Mouse (Mus musculus): ENCODE measurements around the gene Igsf23. TPM values are rescaled to one million over a fixed set of nuclear protein-coding genes. Genes with fewer than 3 reads are reported as not detected.
"Not testable (repeated sequence)": the region's sequence is repeated elsewhere in the genome, so short reads cannot be mapped to it uniquely, and the experiment has no call there.

Igsf23 gene
- polyA plus RNA-seq, 1 experiment from 2014 or later, result 1.0 TPM

- Histone ChIP-seq H3K9ac (no peak overlapping the region), H3K4me3 (no peak overlapping the region), H3K4me1 (replicated peaks) (peaks cover 54% of the 10 kb centered on the region), H3K4me2 (no peak overlapping the region; the same call in 1 of the 2 replicates), H3K36me3 (no peaks in the 10 kb centered on the region), H3K9me3 (replicated peaks) (no peaks in the 10 kb centered on the region), H3K27ac (ENCODE audit: poor library complexity, severe bottlenecking) (peak overlapping the region; percentile 63), H3K27me3 (replicated peaks) (0 out of 2 replicates have a peak, but pooled peaks cover 5% of the 10 kb centered on the region)
- ATAC-seq (ENCODE audit: insufficient number of reproducible peaks, low FRiP score), result no peak
- WGBS, result 59% methylated on average over 20 of the region's 20 CpGs
These were observed 15.3 kb downstream of the Igsf23 start for GRCm38 (mm10) chr7:19935171-19935751.

GRCm38 (mm10) chr7:19932877-19933809, 17.4 kb downstream of the Igsf23 start:
- peak overlapping the region; percentile 26 for H3K4me3 ChIP-seq
- ATAC-seq (ENCODE audit: insufficient number of reproducible peaks, low FRiP score), result peak; percentile 67; the same call in 1 of the 2 replicates
- H3K9me3 ChIP-seq (replicated peaks), result no peaks in the 10 kb centered on the region
- H3K27ac ChIP-seq (ENCODE audit: poor library complexity, severe bottlenecking), result 0 out of 2 replicates have a peak overlapping the region, but pooled peaks have one; percentile 16
- 17% methylated on average over 21 of the region's 21 CpGs for WGBS
- 0 out of 2 replicates have a peak, but pooled peaks cover 5% of the 10 kb centered on the region for H3K27me3 ChIP-seq (replicated peaks)
- no peaks in the 10 kb centered on the region for H3K36me3 ChIP-seq
- no peak overlapping the region; the same call in 1 of the 2 replicates for H3K9ac ChIP-seq
- H3K4me2 ChIP-seq, result peak overlapping the region; percentile 60
- peaks cover 40% of the 10 kb centered on the region for H3K4me1 ChIP-seq (replicated peaks)

GRCm38 (mm10) chr7:19932133-19932876, 18.3 kb downstream of the Igsf23 start:
- ATAC-seq (ENCODE audit: insufficient number of reproducible peaks, low FRiP score), result no peak
- Histone ChIP-seq H3K4me2 (peak overlapping the region; percentile 60), H3K4me1 (replicated peaks) (peaks cover 35% of the 10 kb centered on the region), H3K9me3 (replicated peaks) (no peaks in the 10 kb centered on the region), H3K36me3 (no peaks in the 10 kb centered on the region), H3K27me3 (replicated peaks) (0 out of 2 replicates have a peak, but pooled peaks cover 5% of the 10 kb centered on the region), H3K27ac (ENCODE audit: poor library complexity, severe bottlenecking) (no peak overlapping the region), H3K4me3 (no peak overlapping the region), H3K9ac (no peak overlapping the region; the same call in 1 of the 2 replicates)
- WGBS, result 16% methylated on average over 13 of the region's 13 CpGs

DNA sequence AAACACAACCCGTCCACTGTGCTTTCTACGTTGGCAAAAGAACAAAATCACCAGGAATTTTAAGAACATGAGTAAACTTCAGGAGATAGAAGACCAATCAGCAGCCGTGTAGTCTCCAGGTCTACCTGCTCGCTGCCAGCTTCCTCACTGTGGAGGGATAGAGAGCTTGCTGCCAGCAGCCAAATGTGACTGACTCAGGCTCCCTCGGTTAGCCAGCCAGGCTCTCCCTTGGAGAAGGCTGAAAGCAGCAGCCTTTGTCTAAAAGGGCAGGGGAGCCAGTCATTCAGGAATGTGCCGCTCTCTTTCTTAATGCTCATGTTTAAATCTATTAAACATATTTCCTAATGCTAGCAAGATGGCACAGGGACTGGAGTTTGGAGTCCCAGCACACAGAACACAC, 20.1 kb downstream of the Igsf23 start:
- not testable (repeated sequence) for H3K4me2 ChIP-seq; H3K9ac ChIP-seq; H3K9me3 ChIP-seq (replicated peaks); H3K27me3 ChIP-seq (replicated peaks); H3K27ac ChIP-seq (ENCODE audit: poor library complexity, severe bottlenecking); H3K4me3 ChIP-seq; ATAC-seq (ENCODE audit: insufficient number of reproducible peaks, low FRiP score); H3K36me3 ChIP-seq
- H3K4me1 ChIP-seq (replicated peaks), result peaks cover 29% of the 10 kb centered on the region
- WGBS, result 76% methylated on average over 6 of the region's 6 CpGs

GRCm38 (mm10) chr7:19928486-19928885, 22.1 kb downstream of the Igsf23 start:
- no peak overlapping the region for H3K4me3 ChIP-seq
- ATAC-seq (ENCODE audit: insufficient number of reproducible peaks, low FRiP score), result no peak
- H3K9me3 ChIP-seq (replicated peaks), result no peaks in the 10 kb centered on the region
- no peaks in the 10 kb centered on the region for H3K36me3 ChIP-seq
- 72% methylated on average over 5 of the region's 5 CpGs for WGBS
- H3K4me1 ChIP-seq (replicated peaks), result peaks cover 29% of the 10 kb centered on the region
- H3K4me2 ChIP-seq, result no peak overlapping the region
- no peak overlapping the region for H3K9ac ChIP-seq
- 0 out of 2 replicates have a peak, but pooled peaks cover 5% of the 10 kb centered on the region for H3K27me3 ChIP-seq (replicated peaks)
- no peak overlapping the region for H3K27ac ChIP-seq (ENCODE audit: poor library complexity, severe bottlenecking)

GRCm38 (mm10) chr7:19926849-19927480, 23.6 kb downstream of the Igsf23 start:
- no peaks in the 10 kb centered on the region for H3K36me3 ChIP-seq
- H3K27me3 ChIP-seq (replicated peaks), result no peaks in the 10 kb centered on the region
- H3K9ac ChIP-seq, result no peak overlapping the region
- H3K4me3 ChIP-seq, result no peak overlapping the region
- no peaks in the 10 kb centered on the region for H3K9me3 ChIP-seq (replicated peaks)
- no peak overlapping the region for H3K4me2 ChIP-seq
- no peak overlapping the region for H3K27ac ChIP-seq (ENCODE audit: poor library complexity, severe bottlenecking)
- H3K4me1 ChIP-seq (replicated peaks), result peaks cover 13% of the 10 kb centered on the region
- WGBS, result 37% methylated on average over 2 of the region's 2 CpGs
- ATAC-seq (ENCODE audit: insufficient number of reproducible peaks, low FRiP score), result 0 out of 2 replicates have a peak, but pooled peaks have one; percentile 19

GRCm38 (mm10) chr7:19925376-19925775, 25.2 kb downstream of the Igsf23 start:
- 62% methylated on average over 1 of the region's 1 CpGs for WGBS
- H3K9me3 ChIP-seq (replicated peaks), result no peaks in the 10 kb centered on the region
- no peak overlapping the region for H3K4me2 ChIP-seq
- peaks cover 8% of the 10 kb centered on the region; the same call in 1 of the 2 replicates for H3K4me1 ChIP-seq (replicated peaks)
- ATAC-seq (ENCODE audit: insufficient number of reproducible peaks, low FRiP score), result no peak
- H3K4me3 ChIP-seq, result no peak overlapping the region
- no peaks in the 10 kb centered on the region for H3K27me3 ChIP-seq (replicated peaks)
- H3K36me3 ChIP-seq, result no peaks in the 10 kb centered on the region
- H3K27ac ChIP-seq (ENCODE audit: poor library complexity, severe bottlenecking), result no peak overlapping the region
- H3K9ac ChIP-seq, result no peak overlapping the region

GRCm38 (mm10) chr7:19923797-19924196, 26.8 kb downstream of the Igsf23 start:
- H3K9me3 ChIP-seq (replicated peaks), result no peaks in the 10 kb centered on the region
- no peak overlapping the region for H3K27ac ChIP-seq (ENCODE audit: poor library complexity, severe bottlenecking)
- no peaks in the 10 kb centered on the region for H3K27me3 ChIP-seq (replicated peaks)
- peak overlapping the region; percentile 47 for H3K4me2 ChIP-seq
- H3K4me3 ChIP-seq, result no peak overlapping the region
- WGBS, result 13% methylated on average over 12 of the region's 15 CpGs
- no peak overlapping the region; the same call in 1 of the 2 replicates for H3K9ac ChIP-seq
- peaks cover 15% of the 10 kb centered on the region; the same call in 1 of the 2 replicates for H3K4me1 ChIP-seq (replicated peaks)
- no peaks in the 10 kb centered on the region for H3K36me3 ChIP-seq
- no peak for ATAC-seq (ENCODE audit: insufficient number of reproducible peaks, low FRiP score)

DNA sequence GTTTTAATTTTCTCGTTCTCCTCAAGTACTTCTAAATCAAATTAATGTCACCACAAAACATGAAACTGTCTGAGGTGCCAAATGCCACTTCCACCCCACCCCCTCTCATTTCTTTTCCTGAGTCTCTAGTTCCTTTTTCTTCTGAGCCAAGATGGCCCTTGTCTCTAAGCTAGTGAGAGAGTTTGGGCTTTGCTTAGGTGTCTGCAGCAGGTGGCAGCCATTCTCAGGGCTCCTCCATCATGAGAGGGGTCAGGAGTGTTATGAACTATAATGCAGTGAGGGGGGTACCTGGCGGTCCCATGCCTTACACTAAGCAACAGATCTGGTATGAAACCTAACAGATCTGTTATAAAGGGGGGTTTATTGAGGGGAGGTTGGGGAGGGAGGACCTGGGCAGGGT, 27.2 kb downstream of the Igsf23 start:
- 49% methylated on average over 2 of the region's 2 CpGs for WGBS
- H3K4me3 ChIP-seq, result no peak overlapping the region
- H3K9ac ChIP-seq, result no peak overlapping the region
- no peaks in the 10 kb centered on the region for H3K9me3 ChIP-seq (replicated peaks)
- H3K4me2 ChIP-seq, result no peak overlapping the region
- H3K4me1 ChIP-seq (replicated peaks), result peaks cover 15% of the 10 kb centered on the region; the same call in 1 of the 2 replicates
- no peak overlapping the region for H3K27ac ChIP-seq (ENCODE audit: poor library complexity, severe bottlenecking)
- peaks cover 3% of the 10 kb centered on the region for H3K36me3 ChIP-seq
- ATAC-seq (ENCODE audit: insufficient number of reproducible peaks, low FRiP score), result no peak
- H3K27me3 ChIP-seq (replicated peaks), result no peaks in the 10 kb centered on the region

- Histone ChIP-seq H3K27ac (ENCODE audit: poor library complexity, severe bottlenecking) (peak within 1 kb of the TSS; percentile 92), H3K4me3 (peak within 1 kb of the TSS; percentile 90), H3K4me2 (peak within 1 kb of the TSS; percentile 71), H3K27me3 (replicated peaks) (no peaks in the 10 kb centered on the region), H3K9ac (peak within 1 kb of the TSS; percentile 91), H3K36me3 (peaks cover 27% of the 10 kb centered on the region), H3K9me3 (replicated peaks) (no peaks in the 10 kb centered on the region), H3K4me1 (replicated peaks) (peaks cover 15% of the 10 kb centered on the region; the same call in 1 of the 2 replicates)
- peak; percentile 89 for ATAC-seq (ENCODE audit: insufficient number of reproducible peaks, low FRiP score)
- WGBS, result under 1% methylated on average over 60 of the region's 60 CpGs
These were observed 29.9 kb downstream of the Igsf23 start, which contains the start of gene Pvr for GRCm38 (mm10) chr7:19920506-19921261. Gene Pvr (minus strand): TSS chr7:19921160.
